Mouse (Mus musculus): ENCODE data around the gene Zfp385a.
A peak's percentile ranks its signal among the peaks of the same experiment; 100 is the strongest.
"Not testable (repeated sequence)": the region's sequence is repeated elsewhere in the genome, so short reads cannot be mapped to it uniquely, and the experiment has no call there.

Zfp385a gene

GRCm38 (mm10) chr15:103285778-103286417 lies 54.0 kb downstream of the Zfp385a start:
- no peak for DNase-seq (ENCODE audit: low spot score)

DNA sequence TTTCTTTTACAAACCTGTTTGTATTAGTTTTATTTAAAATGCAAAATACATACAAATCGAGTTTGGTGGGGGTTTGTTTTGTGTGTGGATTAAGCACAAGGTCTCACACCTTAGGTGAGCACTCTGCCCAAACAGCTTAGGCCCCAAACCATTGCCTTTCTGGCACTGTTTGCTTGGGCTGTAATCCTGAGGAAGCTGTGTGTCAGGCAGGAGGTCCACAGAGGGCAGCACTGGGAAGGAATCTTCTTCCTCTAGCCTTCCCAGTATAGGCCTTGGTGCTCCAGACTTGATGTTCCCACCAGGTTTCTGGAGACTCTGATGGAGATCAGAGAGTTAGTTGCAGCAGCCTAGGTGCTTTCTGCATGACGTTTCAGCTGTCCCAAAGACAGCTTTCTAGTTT lies 55.2 kb downstream of the Zfp385a start:
- no peak for DNase-seq (ENCODE audit: low spot score)

DNA sequence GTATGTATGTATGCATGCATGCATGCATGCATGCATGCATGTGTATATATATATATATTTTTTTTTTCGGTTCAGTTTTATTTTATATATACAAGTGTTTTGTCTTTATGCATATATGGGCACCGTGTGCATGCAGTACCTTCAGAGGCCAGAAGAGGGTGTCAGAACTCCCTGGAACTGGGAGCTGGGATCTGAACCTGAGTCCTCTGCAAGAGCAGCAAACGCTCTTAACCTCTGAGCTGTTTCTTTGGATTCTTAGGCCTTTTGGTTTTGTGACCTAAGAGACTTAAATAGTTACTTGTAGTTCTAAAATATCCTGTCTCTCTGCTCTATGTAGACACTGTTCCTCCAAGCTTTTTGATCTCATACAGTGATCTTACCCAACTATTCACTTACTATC lies 55.8 kb downstream of the Zfp385a start:
- DNase-seq (ENCODE audit: low spot score): no peak

- DNase-seq (ENCODE audit: low spot score): no peak
Observed at GRCm38 (mm10) chr15:103281465-103282205, 58.3 kb downstream of the Zfp385a start.

GRCm38 (mm10) chr15:103280817-103281464 lies 59.0 kb downstream of the Zfp385a start:
- DNase-seq (ENCODE audit: low spot score): peak; percentile 66

DNA sequence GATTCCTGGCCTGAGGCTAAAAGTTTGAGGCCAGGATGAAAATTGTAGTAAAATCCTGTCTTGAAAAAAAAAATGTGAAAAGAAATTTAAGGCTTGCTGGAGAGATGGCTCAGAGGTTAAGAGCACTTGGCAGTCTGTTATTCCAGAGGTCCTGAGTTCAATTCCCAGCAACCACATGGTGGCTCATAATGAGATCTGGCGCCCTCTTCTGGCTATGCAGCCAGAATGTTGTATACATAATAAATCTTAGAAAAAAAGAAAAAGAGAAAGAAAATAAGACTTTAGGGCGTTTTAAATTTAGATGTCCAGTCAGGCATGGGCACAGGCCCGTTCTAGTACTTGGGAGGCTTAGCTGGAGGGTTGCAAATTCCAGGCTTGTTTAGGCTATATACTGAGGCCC lies 60.1 kb downstream of the Zfp385a start:
- no peak for DNase-seq (ENCODE audit: low spot score)

DNA sequence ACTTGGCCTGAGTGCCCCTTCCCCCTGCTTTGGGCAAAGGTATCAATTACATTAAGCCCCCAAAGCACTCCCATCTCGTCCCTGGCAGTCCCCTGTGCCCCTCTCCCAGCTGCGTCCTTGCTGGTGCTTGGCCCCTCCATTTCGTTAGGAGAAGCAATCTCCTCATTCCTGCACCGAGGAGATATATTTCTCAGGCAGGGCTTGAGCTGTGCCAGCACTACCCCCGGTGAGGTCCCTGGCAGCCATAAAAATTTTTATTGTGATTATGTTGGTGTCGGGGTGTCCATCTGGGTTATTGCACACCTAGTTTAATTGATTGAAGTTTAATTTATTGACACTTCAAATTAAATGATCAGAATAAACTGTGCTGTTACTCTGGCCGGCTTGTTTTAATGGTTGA lies 61.9 kb downstream of the Zfp385a start:
- DNase-seq (ENCODE audit: low spot score): no peak

DNA sequence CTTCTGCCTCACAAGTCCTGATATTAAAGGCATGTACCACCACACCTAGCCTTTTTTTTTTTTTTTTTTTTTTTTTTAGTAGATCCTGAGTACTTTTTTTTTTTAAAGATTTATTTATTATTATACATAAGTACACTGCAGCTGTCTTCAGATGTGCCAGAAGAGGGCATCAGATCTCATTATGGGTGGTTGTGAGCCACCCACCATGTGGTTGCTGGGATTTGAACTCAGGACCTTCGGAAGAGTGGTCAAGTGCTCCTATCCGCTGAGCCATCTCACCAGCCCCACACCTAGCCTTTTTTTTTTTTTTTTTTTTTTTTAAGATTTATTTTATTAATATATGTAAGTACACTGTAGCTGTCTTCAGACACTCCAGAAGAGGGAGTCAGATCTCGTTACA lies 64.0 kb downstream of the Zfp385a start:
- not testable (repeated sequence) for DNase-seq (ENCODE audit: low spot score)

DNA sequence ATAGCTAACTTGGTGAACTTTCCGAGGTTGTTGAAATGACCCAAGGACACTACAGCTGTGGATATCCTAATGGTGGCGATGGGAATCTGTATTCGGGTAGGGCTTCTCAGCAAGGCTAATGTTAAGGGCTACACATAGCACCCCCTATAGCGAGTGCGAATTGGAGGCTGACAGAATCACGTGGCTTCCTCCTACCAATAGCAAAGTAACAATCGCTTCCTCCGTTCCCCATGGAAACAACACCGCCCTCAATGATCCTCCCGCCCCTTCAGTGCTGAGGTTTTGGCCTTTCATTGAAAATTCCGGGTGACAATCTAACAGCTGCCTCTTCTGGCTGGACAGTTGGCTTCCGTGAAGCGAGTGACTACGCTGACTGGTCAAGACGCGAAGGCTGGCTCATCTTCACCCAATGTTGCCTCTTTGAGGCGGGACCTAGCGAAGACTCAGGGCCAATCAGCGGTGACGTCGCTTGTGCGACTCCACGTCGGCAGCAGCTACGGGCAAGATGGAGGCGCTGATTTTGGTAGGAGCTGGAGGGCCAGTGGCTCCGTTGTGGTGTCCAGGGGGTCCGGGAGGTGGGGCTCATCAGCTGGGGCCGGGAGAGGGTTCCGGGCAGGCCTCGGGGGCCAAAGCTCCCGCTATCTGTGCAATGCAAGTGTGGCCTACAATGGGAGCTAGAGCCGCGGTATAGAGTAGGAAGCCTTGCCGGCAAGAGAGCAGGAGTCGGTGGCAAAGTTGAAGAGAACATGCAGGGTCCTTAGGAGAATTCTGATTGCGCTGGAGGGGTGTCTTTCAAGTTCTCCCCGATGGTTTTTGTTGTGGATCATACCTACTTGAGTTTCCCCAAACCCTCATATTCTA lies 67.2 kb downstream of the Zfp385a start, which contains the start of gene Copz1:
TSS of gene Copz1 (plus strand) at position 296 of the 861 bp plus-strand sequence.
- peak; percentile 98 for DNase-seq (ENCODE audit: low spot score)

DNA sequence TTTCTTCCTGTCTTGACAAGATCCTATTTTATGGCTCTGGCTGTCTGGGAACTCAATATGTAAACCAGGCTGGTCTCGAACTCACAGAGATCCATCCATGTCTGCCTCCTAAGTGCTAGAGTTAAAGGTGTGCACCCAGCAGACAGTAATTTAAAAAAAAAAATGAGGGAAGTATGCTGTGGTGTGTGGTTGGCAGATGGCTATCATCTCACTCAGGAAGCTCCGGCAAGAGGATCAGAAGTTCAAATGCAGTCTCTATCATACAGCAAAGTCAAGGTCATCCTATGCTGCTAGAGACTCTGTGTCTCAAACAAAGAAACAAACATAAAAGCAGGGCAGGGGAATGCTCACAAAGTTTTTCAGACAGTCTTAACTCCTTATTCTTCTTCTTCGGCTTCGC lies 71.0 kb downstream of the Zfp385a start:
- no peak for DNase-seq (ENCODE audit: low spot score)

DNA sequence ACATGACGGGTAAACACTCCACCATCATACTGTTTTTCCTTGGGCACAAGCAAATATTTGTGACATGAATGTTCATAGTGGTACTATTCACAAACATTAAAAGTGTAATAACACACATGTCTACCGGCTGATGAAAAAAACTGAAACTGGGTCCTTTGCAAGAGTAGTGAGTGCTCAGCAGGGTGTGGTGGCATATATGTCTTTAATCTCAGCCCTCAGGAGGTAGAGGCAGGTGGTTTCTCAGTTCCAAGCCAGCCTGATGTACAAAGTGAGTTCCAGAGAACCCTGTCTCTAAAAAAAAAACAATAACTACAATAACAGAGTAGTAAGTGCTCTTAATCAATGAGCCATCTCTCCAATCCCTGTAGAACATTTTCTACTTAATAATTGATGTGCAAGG lies 75.1 kb downstream of the Zfp385a start:
- no peak for DNase-seq (ENCODE audit: low spot score)

Measured in yolk sac, embryonic 10.5 days (tissue).